Mouse (Mus musculus): ENCODE results near the gene Ist1.
A peak's percentile ranks its signal among the peaks of the same experiment; 100 is the strongest.

- TF ChIP-seq CTCF (IDR thresholded peaks at IDR 0.05; ENCODE audit: extremely low read depth, insufficient read depth, insufficient read length, insufficient replicate concordance) (0 out of 2 replicates have a peak, but pooled peaks have one; percentile 2), POLR2A (IDR thresholded peaks at IDR 0.05; ENCODE audit: low read depth, low read length) (no peak)
Measured at GRCm38 (mm10) chr8:109691769-109692168, 1.3 kb downstream of the Ist1 start.
